Mouse (Mus musculus) gonadal fat pad, adult 2 months (tissue): Measurements from ENCODE around the gene Trim75. TPM values are rescaled to one million over a fixed set of nuclear protein-coding genes. Genes with fewer than 3 reads are reported as not detected.

Experiments
- DNase-seq: peaks from one replicate; pipeline ENCODE4 v3.0.0-alpha.2; 2012; ENCODE audit warnings: low read depth
- polyA plus RNA-seq: library from polyadenylated mRNA; depleted of rRNA; stranded (reverse); fragments of >200 nt; gene quantifications from 2 replicates; pipeline ENCODE4 v1.2.3, GENCODE M21; 2012; rRNA removed

Trim75 gene
- polyA plus RNA-seq, 1 experiment: not detected

DNA sequence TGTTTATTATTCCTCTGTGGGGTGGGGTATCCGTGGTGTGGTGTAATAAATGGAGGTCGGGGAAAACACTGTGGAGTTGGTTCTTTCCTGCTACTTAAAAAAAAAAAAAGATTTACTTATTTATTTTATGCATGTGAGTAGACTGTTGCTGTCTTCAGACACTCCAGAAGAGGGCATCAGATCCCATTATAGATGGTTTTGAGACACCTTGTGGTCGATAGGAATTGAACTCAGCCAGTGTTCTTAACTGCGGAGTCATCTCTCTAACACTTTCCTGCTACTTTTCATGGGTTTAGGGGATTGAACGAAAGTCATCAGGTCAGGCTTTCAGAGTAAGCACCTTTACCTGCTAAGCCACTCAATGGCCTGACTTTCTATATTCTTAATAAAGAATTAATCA, 42.8 kb downstream of the Trim75 start:
- no peak for DNase-seq

GRCm38 (mm10) chr8:64942946-64943345, 44.7 kb downstream of the Trim75 start:
- DNase-seq: no peak

- DNase-seq: no peak
Observed at GRCm38 (mm10) chr8:64941495-64941894, 46.1 kb downstream of the Trim75 start.

DNA sequence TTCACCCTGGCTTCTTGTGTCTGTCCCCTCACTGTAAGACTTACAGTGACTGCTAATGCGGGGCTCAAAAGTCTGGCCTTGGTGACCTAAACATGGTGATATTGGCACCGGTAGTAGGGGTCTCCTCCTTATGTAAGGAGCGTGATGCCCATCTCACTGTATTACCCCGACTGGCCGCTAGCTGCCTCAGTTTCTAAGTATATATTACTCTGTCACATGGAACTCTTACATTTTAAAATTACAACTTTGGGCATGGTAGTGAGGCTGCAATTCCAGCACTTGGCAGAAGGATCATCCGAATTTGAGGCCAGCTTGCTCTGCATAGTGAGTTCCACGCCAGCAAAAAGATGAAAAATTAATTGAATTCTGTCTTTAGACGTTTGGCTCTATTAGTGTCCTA, 46.6 kb downstream of the Trim75 start:
- DNase-seq: no peak

DNA sequence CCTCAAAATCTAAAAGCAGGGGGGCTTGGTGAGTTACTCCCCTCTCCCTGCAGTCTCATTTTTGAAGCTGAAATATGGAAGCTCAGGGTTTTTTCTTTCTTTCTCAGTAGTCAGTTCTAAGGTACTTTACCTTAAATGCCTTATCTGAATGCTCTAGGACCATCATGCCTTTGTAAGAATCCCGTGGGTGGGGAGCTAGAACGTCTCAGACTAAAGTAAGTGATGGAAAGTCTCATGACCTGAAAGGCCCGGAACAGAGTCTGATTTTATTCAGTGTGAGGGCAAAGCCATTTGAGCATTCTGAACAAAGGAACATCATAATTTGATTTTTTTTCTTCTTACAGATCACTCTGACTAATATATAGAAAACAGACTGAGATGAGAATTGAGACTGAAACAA, 52.6 kb downstream of the Trim75 start:
- DNase-seq: no peak

Other genes starting within 250 kb of the Trim75 start
- 30.3 and 43.5 TPM in 2 replicates for gene Klhl2, start 137.8 kb downstream of the Trim75 start, polyA plus RNA-seq
- gene Tmem192, start 40.6 kb downstream of the Trim75 start, polyA plus RNA-seq: 55.8 and 60.6 TPM in 2 replicates
- not detected in 2 replicates for gene Trim61, start 30.7 kb upstream of the Trim75 start, polyA plus RNA-seq
- gene Trim60, start 30.8 kb upstream of the Trim75 start, polyA plus RNA-seq: not detected in 2 replicates
- not detected in 2 replicates for gene Apela, start 49.5 kb upstream of the Trim75 start, polyA plus RNA-seq
- not detected in 2 replicates for gene Gm10663, start 87.2 kb upstream of the Trim75 start, polyA plus RNA-seq
- not detected in 2 replicates for gene BC030870, start 141.7 kb upstream of the Trim75 start, polyA plus RNA-seq